Mouse (Mus musculus) lung, embryonic 15.5 days (tissue): ENCODE measurements at regions not wholly inside any gene's neighbourhood (a gene's known extent, or its start where the extent isn't known, plus 50 kb on each side); places are given as distances from the start of the nearest gene placed in this dataset.
A peak's percentile ranks its signal among the peaks of the same experiment; 100 is the strongest.

Experiments
- ATAC-seq: fragments of 200-750 bp; cut with Nextera tagmentation; 2 replicates; pipeline ENCODE4 v1.8.0; 2017; ENCODE audit warnings: moderate number of reproducible peaks, borderline replicate concordance; ENCODE audit not compliant: low FRiP score, low TSS enrichment; ENCODE audit errors: extremely low read depth
- H3K27ac ChIP-seq: fragments of 300-500 bp; sonication (generic); 2 replicates; pipeline ENCODE4 v1.5.1; 2015; ENCODE audit warnings: moderate library complexity, mild to moderate bottlenecking, inconsistent platforms
- H3K27me3 ChIP-seq: fragments of 300-500 bp; sonication (generic); 2 replicates; pipeline ENCODE4 v1.6.1; 2015; ENCODE audit warnings: inconsistent platforms
- H3K36me3 ChIP-seq: fragments of 300-500 bp; sonication (generic); 2 replicates; pipeline ENCODE4 v1.6.1; 2015; ENCODE audit warnings: inconsistent platforms
- H3K4me1 ChIP-seq: fragments of 300-500 bp; sonication (generic); 2 replicates; pipeline ENCODE4 v1.6.1; 2015; ENCODE audit warnings: inconsistent platforms
- H3K4me2 ChIP-seq: fragments of 300-500 bp; sonication (generic); 2 replicates; pipeline ENCODE4 v1.6.1; 2015; ENCODE audit warnings: inconsistent platforms, mild to moderate bottlenecking, moderate library complexity
- H3K4me3 ChIP-seq: fragments of 300-500 bp; sonication (generic); 2 replicates; pipeline ENCODE4 v1.5.1; 2015; ENCODE audit warnings: mild to moderate bottlenecking, inconsistent platforms
- H3K9ac ChIP-seq: fragments of 300-500 bp; sonication (generic); 2 replicates; pipeline ENCODE4 v1.6.1; 2015; ENCODE audit warnings: inconsistent platforms
- H3K9me3 ChIP-seq: fragments of 300-500 bp; sonication (generic); 2 replicates; pipeline ENCODE4 v1.6.1; 2016; ENCODE audit warnings: inconsistent platforms
- WGBS: fragments of 180-500 bp; shearing (Covaris S2); methylation state at CpG from one replicate; pipeline ENCODE4 v1.1.7; 2015; 5-methylcytosine and 5-hydroxymethylcytosine counted together

- Histone ChIP-seq H3K36me3 (no peaks in the 10 kb centered on the region), H3K4me2 (no peak overlapping the region), H3K4me1 (no peaks in the 10 kb centered on the region), H3K4me3 (no peak overlapping the region), H3K9me3 (no peaks in the 10 kb centered on the region), H3K9ac (no peak overlapping the region), H3K27me3 (no peaks in the 10 kb centered on the region), H3K27ac (no peak overlapping the region)
- 57% methylated on average over 1 of the region's 1 CpGs for WGBS
- ATAC-seq = no peak
Observed at GRCm38 (mm10) chr7:110679916-110680315, 52.5 kb downstream of the Adm start.

- ATAC-seq = no peak
Observed at GRCm38 (mm10) chr7:110682911-110683310, 55.5 kb downstream of the Adm start.

GRCm38 (mm10) chr7:110688884-110689681 lies 61.6 kb downstream of the Adm start:
- 18% methylated on average over 14 of the region's 14 CpGs for WGBS
- H3K9ac ChIP-seq = no peak overlapping the region
- H3K36me3 ChIP-seq = no peaks in the 10 kb centered on the region
- H3K4me3 ChIP-seq = no peak overlapping the region
- H3K4me1 ChIP-seq = peaks cover 23% of the 10 kb centered on the region
- no peaks in the 10 kb centered on the region for H3K27me3 ChIP-seq
- peak; percentile 86 for ATAC-seq
- peak overlapping the region; percentile 79 for H3K27ac ChIP-seq
- H3K9me3 ChIP-seq = no peaks in the 10 kb centered on the region
- H3K4me2 ChIP-seq = peak overlapping the region; percentile 39

More at GRCm38 (mm10) chr7:110682911-110683310, 55.5 kb downstream of the Adm start:
- H3K4me3 ChIP-seq = no peak overlapping the region
- H3K27ac ChIP-seq = no peak overlapping the region
- no peaks in the 10 kb centered on the region for H3K4me1 ChIP-seq
- H3K4me2 ChIP-seq = no peak overlapping the region
- H3K9ac ChIP-seq = no peak overlapping the region
- 65% methylated on average over 4 of the region's 4 CpGs for WGBS
- H3K27me3 ChIP-seq = no peaks in the 10 kb centered on the region
- H3K36me3 ChIP-seq = no peaks in the 10 kb centered on the region
- no peaks in the 10 kb centered on the region for H3K9me3 ChIP-seq

- Histone ChIP-seq H3K27ac (no peak overlapping the region), H3K4me2 (no peak overlapping the region), H3K4me1 (peaks cover 23% of the 10 kb centered on the region), H3K27me3 (no peaks in the 10 kb centered on the region), H3K4me3 (no peak overlapping the region), H3K36me3 (no peaks in the 10 kb centered on the region), H3K9ac (no peak overlapping the region), H3K9me3 (no peaks in the 10 kb centered on the region)
- no peak for ATAC-seq
- 81% methylated on average over 2 of the region's 2 CpGs for WGBS
Observed at GRCm38 (mm10) chr7:110690241-110690640, 62.8 kb downstream of the Adm start.

- Histone ChIP-seq H3K9me3 (no peaks in the 10 kb centered on the region), H3K36me3 (no peaks in the 10 kb centered on the region), H3K4me3 (no peak overlapping the region), H3K27ac (no peak overlapping the region), H3K4me1 (peaks cover 26% of the 10 kb centered on the region), H3K27me3 (no peaks in the 10 kb centered on the region), H3K4me2 (no peak overlapping the region), H3K9ac (no peak overlapping the region)
- peak; percentile 58; the same call in 1 of the 2 replicates for ATAC-seq
- WGBS = 62% methylated on average over 9 of the region's 9 CpGs
Observed at GRCm38 (mm10) chr7:110690856-110691255, 63.4 kb downstream of the Adm start.

GRCm38 (mm10) chr7:110694262-110694661 lies 66.8 kb downstream of the Adm start:
- Histone ChIP-seq H3K27me3 (no peaks in the 10 kb centered on the region), H3K36me3 (no peaks in the 10 kb centered on the region), H3K4me1 (peaks cover 23% of the 10 kb centered on the region), H3K4me2 (no peak overlapping the region), H3K9ac (no peak overlapping the region), H3K4me3 (no peak overlapping the region), H3K27ac (no peak overlapping the region), H3K9me3 (no peaks in the 10 kb centered on the region)
- 68% methylated on average over 5 of the region's 5 CpGs for WGBS
- ATAC-seq = no peak

- Histone ChIP-seq H3K27me3 (no peaks in the 10 kb centered on the region), H3K36me3 (no peaks in the 10 kb centered on the region), H3K4me1 (peaks cover 10% of the 10 kb centered on the region; the same call in 1 of the 2 replicates), H3K9me3 (no peaks in the 10 kb centered on the region), H3K4me3 (no peak overlapping the region), H3K4me2 (no peak overlapping the region), H3K9ac (no peak overlapping the region), H3K27ac (no peak overlapping the region)
- 54% methylated on average over 8 of the region's 8 CpGs for WGBS
- ATAC-seq = no peak
Observed at GRCm38 (mm10) chr7:110695729-110696128, 68.3 kb downstream of the Adm start.

GRCm38 (mm10) chr7:110698211-110699153 lies 69.5 kb upstream of the Ampd3 start:
- no peaks in the 10 kb centered on the region for H3K9me3 ChIP-seq
- H3K27me3 ChIP-seq = no peaks in the 10 kb centered on the region
- peaks cover 16% of the 10 kb centered on the region for H3K4me1 ChIP-seq
- H3K4me2 ChIP-seq = no peak overlapping the region
- no peaks in the 10 kb centered on the region for H3K36me3 ChIP-seq
- no peak overlapping the region for H3K4me3 ChIP-seq
- ATAC-seq = no peak
- H3K9ac ChIP-seq = no peak overlapping the region
- WGBS = 81% methylated on average over 17 of the region's 17 CpGs
- no peak overlapping the region for H3K27ac ChIP-seq

- ATAC-seq = no peak
Observed at GRCm38 (mm10) chr7:110699596-110699995, 68.4 kb upstream of the Ampd3 start.

GRCm38 (mm10) chr7:110701681-110702413 lies 66.2 kb upstream of the Ampd3 start:
- 45% methylated on average over 11 of the region's 11 CpGs for WGBS
- H3K27me3 ChIP-seq = no peaks in the 10 kb centered on the region
- peaks cover 18% of the 10 kb centered on the region for H3K4me1 ChIP-seq
- no peak overlapping the region for H3K4me3 ChIP-seq
- no peak overlapping the region for H3K9ac ChIP-seq
- ATAC-seq = no peak
- no peaks in the 10 kb centered on the region for H3K36me3 ChIP-seq
- H3K4me2 ChIP-seq = no peak overlapping the region
- no peaks in the 10 kb centered on the region for H3K9me3 ChIP-seq
- H3K27ac ChIP-seq = peak overlapping the region; percentile 13; the same call in 1 of the 2 replicates

More at GRCm38 (mm10) chr7:110699596-110699995, 68.4 kb upstream of the Ampd3 start:
- no peak overlapping the region for H3K4me3 ChIP-seq
- no peaks in the 10 kb centered on the region for H3K36me3 ChIP-seq
- no peak overlapping the region for H3K9ac ChIP-seq
- H3K4me1 ChIP-seq = peaks cover 16% of the 10 kb centered on the region
- H3K9me3 ChIP-seq = no peaks in the 10 kb centered on the region
- H3K27ac ChIP-seq = no peak overlapping the region
- no peak overlapping the region for H3K4me2 ChIP-seq
- H3K27me3 ChIP-seq = no peaks in the 10 kb centered on the region
- 79% methylated on average over 11 of the region's 11 CpGs for WGBS

GRCm38 (mm10) chr7:110702414-110702783 lies 65.6 kb upstream of the Ampd3 start:
- H3K36me3 ChIP-seq = no peaks in the 10 kb centered on the region
- H3K9me3 ChIP-seq = no peaks in the 10 kb centered on the region
- ATAC-seq = no peak
- no peak overlapping the region for H3K4me2 ChIP-seq
- H3K9ac ChIP-seq = no peak overlapping the region
- no peaks in the 10 kb centered on the region for H3K27me3 ChIP-seq
- H3K4me3 ChIP-seq = no peak overlapping the region
- 64% methylated on average over 6 of the region's 6 CpGs for WGBS
- no peak overlapping the region for H3K27ac ChIP-seq
- peaks cover 23% of the 10 kb centered on the region for H3K4me1 ChIP-seq
